Mouse (Mus musculus) frontal cortex, adult 2 months (tissue): ENCODE data around the gene Pcif1. TPM values are rescaled to one million over a fixed set of nuclear protein-coding genes. Genes with fewer than 3 reads are reported as not detected.

Experiments used
- DNase-seq, 2 experiments: peaks; one replicate each; pipeline ENCODE4 v3.0.0; 2022; ENCODE audit warnings: low spot score in 1 of 2; ENCODE audit errors: extremely low spot score in 1 of 2
- polyA plus RNA-seq: library from polyadenylated mRNA; depleted of rRNA; stranded (reverse); fragments of >200 nt; gene quantifications from 2 replicates; pipeline ENCODE4 v1.2.3, GENCODE M21; 2012; rRNA removed

The Pcif1 gene
- polyA plus RNA-seq, 1 experiment: 47.7 TPM

DNA sequence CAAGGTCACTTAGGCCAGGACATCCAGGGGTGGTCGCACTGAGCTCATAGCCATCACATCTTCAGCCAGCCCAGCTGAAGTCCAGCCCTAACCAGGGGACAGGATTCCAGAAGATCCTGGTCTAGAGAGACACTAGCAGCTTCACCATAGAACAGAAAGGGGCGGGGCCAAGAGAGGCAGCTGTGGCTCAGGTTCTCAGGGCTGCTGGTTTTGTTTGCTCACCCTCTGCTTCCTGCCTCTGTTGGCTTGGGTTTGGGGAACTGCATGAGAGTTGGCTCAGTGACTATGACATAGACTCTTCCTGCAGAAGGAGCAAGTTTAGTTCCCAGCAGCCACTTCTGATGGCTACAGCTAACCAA lies 34.3 kb downstream of the Pcif1 start:
- no peak for DNase-seq

DNA sequence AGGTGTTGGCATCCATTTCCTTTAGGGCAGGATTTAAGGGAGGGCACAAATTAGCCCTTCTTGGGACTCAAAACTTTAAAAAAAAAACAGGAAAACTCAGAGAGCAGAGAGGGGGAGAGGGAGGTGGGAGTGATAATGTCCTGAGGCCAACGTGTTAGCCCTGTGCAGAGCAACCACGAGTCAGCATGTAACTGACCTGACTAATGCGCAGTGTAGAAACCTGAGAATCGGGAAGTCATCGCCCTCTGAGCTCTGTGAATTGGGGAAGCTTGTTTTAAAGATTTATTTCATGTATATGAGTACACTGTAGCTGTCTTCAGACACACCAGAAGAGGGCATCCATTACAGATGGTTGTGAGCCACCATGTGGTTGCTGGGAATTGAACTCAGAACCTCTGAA lies 37.7 kb downstream of the Pcif1 start:
- DNase-seq: no peak

DNA sequence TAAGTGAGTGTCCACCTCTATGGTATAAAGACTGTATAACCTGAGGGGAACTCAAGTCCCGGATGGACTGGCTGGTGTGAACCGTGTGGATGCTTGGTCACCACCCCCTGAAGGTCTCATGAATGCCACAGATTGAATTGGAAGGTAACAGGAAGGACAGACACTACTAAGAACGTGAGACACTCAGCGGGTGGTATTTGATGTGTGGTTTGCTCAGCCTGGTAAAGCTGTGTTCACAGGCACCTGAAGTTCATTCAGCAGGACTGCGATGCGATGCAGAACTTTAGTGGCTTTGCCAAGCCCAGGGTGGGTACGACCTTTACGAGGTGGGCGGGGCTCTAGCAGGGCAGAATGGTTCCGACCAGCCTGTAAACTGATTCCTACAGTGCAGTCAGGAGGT lies 38.3 kb downstream of the Pcif1 start:
- DNase-seq: no peak

DNA sequence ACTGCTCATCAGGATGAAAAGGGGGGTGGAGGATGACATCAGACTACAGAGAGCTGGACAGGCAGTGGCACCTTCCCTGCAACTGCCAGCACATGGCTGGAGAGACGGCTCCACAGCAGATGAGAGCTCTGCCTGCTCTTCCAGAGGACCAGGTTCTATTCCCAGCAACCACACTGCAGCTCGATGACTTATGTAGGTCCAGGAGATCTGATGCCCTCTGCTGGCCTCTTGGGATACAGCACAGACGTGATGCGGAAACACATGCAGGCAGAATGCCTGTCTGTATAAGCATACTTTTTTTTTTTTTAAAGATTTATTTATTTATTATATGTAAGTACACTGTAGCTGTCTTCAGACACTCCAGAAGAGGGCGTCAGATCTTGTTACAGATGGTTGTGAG lies 39.2 kb downstream of the Pcif1 start:
- DNase-seq: peak in 1 of 2 experiments; percentile 33

DNA sequence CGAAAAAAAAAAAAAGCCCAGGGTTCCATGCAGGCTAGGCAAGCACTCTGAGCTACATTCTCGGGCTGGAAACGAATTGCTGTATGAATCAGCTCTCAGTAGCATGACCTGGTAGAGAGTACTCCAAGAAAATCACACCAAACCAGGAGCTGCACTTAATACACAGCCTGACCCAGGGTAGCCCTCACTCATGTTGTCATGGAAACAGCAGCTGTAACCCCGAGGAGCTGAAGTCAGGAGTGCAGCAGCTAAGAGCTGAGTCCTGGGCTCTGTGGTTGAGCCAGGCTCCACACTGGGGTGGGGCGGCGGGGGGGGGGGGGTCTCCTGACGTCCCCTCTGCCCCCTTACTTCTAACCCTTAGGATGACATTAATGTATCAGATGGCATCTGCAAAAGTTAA lies 42.9 kb downstream of the Pcif1 start:
- no peak for DNase-seq

DNA sequence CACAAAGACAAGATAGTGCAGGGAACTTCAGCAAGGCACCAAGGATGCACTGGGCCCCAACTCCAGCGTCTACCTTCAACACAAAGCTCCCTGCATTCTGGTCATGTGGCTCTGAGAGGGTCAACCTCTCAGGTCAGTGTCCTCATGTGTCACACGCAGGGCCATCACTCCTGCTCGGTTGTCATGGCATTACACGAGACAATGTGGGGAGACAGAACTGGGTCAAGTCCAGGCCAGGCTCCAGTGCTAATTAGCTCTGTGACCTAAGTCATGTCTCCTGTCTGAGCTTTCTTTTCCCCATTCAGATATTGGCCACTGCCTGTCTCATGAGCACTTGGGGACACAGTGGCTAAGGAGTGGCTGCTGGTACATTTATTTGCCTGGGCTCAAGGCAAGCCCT lies 44.2 kb downstream of the Pcif1 start:
- no peak for DNase-seq

DNA sequence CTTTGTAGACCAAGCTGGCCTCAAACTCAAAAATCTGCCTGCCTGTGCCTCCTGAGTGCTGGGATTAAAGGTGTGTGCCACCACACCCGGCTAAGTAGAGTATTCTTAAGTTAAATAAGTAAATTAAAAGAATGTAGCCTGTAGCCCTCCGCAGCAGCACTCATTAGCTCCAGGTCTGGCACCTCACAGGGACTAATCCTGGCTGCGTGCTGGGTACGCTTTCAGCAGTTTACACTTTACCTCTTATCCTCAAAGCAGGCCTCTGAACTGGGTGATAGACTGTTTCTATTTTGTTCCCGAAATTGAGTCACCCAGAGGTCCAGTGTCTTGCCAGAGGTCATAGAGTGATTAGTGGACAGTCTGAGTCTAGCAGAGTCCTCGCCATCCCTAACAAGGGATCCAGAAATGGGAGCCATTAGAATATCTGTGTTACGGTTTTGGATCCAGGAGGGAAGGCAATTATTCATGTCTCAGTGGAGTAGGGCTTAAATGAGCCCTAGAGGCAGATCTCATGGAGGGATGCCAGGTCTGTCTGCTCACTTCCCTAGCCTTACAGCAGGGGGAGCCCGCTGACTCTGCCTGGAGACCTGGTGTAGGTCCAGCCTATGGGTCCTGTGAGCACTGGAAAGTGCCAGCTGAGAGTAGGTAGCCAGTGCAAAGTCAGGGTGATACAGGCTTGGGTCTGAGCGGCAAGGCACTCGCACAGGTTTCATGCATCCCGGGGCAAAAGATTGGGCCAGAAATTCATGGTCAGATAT lies 45.2 kb downstream of the Pcif1 start:
- DNase-seq: peak; percentile 84 to 98

DNA sequence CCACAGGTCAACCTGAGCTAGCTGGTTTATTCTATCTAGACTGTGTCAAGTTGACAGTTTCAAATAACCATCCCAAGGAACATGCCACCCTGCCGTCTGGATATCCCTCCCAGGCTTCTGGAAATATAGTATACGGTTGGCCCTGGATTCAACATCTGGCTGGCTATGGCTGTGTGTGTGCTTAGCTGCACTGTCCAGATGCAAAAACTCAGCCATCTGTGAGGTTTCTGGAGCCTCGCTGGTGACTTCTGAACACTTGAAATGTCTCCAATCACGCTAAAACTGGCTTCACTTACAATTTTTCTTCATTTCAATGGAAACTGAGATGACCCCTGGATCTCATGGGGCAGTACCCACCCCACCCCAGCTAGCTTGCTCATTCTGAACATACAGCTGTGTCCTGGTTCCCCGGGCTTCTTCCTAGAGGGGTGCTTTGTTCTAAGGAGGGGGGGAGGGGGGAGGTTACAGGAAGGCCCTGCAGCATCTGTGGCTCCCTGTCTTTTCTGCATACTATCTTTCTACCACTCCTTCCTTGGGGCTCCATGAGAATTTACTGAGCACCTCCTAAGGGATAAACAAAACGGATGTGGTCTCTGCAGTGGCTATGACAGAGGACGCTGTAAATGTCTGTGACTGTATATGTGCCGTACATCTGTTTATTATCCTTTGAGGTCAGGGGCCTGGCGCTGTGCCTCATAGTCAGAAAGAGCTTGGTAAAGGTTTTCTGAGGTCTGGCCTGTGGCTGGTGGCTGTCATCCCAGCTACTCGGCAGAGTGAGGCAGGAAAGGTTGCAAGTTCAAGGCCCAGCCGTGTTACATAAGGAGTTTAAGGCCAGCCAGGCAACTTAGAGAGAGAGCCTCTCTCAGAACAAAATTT lies 51.8 kb downstream of the Pcif1 start:
- no peak for DNase-seq

DNA sequence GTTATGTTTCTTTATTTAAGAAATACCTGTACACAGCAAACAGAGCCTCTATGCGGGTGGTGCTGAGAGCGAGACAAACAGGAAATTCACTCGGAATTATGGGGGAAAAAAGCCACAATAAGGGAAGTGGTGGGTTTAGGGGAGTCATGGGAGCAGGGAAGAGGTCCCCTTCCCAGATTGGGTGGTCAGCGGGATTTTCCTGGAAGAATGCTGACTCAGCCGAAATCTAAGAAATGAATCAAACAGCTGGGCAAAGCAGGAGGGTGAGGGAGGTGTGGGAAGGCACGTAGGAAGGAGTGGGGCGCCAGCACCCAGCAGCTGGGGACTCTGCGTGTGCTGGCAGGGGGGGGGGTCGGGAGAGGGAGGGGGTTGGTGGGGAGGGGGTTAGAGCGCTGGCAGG lies 54.4 kb downstream of the Pcif1 start:
- no peak for DNase-seq

DNA sequence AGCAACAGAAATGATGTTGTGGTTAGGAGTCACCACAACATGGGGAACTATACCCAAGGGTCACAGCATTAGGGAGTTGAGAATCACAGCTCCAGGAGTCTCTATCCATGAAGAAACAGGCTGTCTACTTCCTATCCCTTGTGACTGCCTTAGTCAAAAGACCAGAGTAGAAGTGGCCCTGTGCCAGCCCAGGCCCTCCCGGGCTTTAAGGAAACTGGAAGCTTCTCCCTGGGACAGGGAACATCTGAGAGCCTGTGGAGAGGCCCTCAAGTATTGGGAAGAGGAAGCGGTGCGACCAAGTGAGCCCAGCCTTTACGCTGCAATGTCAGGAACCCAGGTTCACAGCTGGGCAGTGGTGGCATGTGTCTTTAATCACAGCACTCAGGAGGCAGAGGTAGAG lies 56.9 kb downstream of the Pcif1 start:
- DNase-seq: no peak

DNA sequence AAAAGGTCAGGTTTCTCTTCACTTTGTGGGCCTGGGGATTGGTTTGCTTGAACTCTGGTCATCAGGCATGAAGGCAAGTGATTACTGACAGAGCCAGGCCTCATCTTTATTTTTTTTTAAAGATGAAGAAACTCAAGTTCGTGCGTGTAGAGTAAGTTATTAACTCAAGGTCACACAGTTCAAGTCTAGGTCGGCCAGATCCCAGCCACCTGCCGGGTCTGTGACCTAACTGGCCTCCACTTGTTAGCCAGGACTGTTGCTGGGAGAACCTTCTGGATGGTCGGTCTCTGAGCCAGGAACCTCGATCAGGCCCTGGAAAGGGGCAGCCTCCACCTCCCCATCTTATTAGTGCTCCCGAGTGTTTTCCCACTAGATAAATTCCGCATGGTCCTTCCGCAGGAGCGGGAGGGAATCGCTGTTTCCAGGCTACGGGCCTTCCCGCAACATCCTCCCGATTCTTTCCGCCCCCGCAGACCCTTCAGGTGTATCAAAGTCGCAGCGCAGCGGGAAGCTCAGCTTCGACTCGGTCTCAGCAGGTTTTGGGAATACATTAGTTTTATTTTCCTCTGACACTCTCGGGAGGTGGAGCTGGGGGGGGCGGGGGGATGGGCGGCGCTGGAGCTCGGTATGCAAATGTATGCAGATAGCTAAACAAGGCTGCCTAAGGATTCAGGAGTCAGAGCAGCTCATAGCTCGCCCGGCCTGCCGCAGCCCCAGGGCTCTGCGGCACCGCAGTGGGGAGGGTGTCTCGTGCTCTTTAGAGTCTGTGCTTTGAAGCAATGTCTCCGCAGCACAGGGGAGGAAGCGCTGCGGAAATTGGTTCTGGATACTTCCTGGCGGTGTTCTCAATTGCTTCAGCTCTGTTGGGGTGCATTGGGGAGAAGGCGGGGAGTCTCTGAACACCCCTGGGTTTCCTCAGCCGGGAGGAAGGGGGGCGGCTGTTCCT lies 59.3 kb downstream of the Pcif1 start:
- peak; percentile 22 to 75 for DNase-seq

DNA sequence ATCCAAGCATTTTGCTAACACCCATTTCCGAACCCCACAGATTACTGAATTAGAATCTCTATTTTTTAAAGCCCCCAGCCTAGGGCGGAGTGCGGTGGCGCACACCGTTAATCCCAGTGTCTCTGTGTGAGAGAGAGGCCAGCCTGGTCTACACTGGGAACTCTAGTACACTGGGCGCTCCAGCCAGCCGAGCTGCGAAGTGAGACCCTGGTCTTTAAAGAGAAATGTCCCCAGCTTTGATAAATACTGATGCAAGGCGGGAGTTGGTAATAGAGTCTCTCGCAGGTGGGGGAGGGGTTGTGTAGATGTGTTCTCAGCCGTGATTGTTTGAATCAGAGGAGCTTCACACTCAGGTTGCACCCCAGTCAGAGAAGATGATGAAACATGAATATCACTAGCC lies 60.0 kb downstream of the Pcif1 start:
- peak in 1 of 2 experiments; percentile 50 for DNase-seq

DNA sequence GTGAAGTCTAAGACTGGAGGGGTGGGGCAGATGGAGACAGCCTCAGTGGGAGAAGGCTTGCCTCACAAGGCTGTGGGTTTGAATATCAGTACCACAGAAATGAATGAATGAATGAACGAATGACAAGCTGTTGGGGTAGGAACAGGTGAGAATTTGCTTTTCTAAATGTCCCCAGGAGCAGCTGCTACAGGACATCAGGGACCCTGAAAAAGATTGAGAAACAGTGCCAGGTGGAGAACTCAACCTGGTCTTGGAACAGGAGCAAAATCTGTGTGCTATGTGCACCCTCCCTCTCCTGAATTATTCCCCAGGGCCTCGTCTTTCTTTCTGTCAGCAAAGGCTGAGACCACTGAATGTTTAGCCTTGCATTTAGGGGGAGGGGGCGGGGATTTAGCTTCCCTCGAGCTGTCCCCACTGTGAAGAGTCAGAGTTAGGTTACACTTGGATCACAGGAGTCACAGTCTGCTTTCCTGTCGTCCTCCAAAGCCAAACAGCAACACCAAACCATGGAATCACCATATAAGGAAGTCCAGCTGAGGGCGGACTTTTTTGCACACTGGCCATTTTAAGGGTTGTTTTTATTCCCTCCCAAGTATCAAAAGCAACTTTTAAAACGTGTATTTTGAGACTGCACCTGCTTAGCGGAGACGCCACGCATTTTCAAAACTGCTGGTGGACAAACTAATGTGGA lies 61.2 kb downstream of the Pcif1 start, which contains the start of gene Mmp9:
Mmp9 (plus strand) TSS at position 641 of the 691 bp plus-strand sequence.
- no peak for DNase-seq

DNA sequence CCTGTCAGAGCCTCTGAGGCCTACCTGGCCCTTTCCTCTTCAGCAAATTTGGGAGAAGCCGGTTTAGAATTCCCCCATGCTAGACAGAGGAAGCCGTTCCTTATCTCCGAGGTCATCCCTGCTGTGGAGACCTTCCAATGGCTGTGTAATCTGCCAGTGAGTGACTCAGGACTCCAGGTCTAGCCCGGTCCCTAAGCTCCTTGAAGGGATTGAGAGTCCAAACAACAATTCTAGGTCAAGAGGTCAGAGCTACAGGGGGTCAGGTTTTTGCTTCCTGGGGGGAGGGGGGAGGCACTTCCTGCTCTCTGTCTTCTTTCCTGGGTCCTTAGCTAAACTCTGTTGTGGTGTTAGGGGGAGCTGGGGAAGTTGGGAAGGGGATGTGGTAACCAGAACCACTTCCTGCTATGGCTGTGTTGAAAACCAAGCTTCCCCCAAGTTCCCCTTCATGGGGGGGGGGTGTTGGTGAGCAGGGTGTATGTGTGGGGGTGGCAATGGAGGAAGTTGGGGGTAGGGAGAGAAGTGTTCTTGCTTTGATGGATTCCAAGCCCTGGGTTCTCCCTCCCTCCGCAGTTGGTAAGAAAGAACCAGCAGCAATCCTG lies 63.7 kb downstream of the Pcif1 start:
- no peak for DNase-seq

Other genes starting within 250 kb of the Pcif1 start
- gene Wfdc16, start 240.5 kb upstream of the Pcif1 start, polyA plus RNA-seq: not detected in 2 replicates
- gene Wfdc10, start 223.3 kb upstream of the Pcif1 start, polyA plus RNA-seq: not detected in 2 replicates
- gene Wfdc9, start 222.7 kb upstream of the Pcif1 start, polyA plus RNA-seq: not detected in 2 replicates
- not detected in 2 replicates for gene Wfdc11, start 205.2 kb upstream of the Pcif1 start, polyA plus RNA-seq
- gene Wfdc13, start 194.2 kb upstream of the Pcif1 start, polyA plus RNA-seq: not detected in 2 replicates
- gene Spint4, start 180.8 kb upstream of the Pcif1 start, polyA plus RNA-seq: not detected in 2 replicates
- gene Spint5, start 164.0 kb upstream of the Pcif1 start, polyA plus RNA-seq: not detected in 2 replicates
- 2.4 and 3.3 TPM in 2 replicates for gene Wfdc3, start 133.4 kb upstream of the Pcif1 start, polyA plus RNA-seq
- gene Dnttip1, start 133.3 kb upstream of the Pcif1 start, polyA plus RNA-seq: 44.3 and 46.4 TPM in 2 replicates
- 2.0 and 2.8 TPM in 2 replicates for gene Ube2c, start 109.4 kb upstream of the Pcif1 start, polyA plus RNA-seq
- 0.96 and 3.9 TPM in 2 replicates for gene Tnnc2, start 99.3 kb upstream of the Pcif1 start, polyA plus RNA-seq
- gene Snx21, start 93.5 kb upstream of the Pcif1 start, polyA plus RNA-seq: 59.9 and 60.9 TPM in 2 replicates
- 29.4 and 35.0 TPM in 2 replicates for gene Acot8, start 74.4 kb upstream of the Pcif1 start, polyA plus RNA-seq
- gene Zswim3, start 74.2 kb upstream of the Pcif1 start, polyA plus RNA-seq: 7.7 and 7.9 TPM in 2 replicates
- gene Zswim1, start 56.6 kb upstream of the Pcif1 start, polyA plus RNA-seq: 18.5 and 19.3 TPM in 2 replicates
- 0.69 TPM in 1 of 2 replicates, not detected in the other for gene Spata25, start 50.8 kb upstream of the Pcif1 start, polyA plus RNA-seq
- gene Ctsa, start 46.4 kb upstream of the Pcif1 start, polyA plus RNA-seq: 177 and 194 TPM in 2 replicates
- 6.6 and 6.9 TPM in 2 replicates for gene Neurl2, start 45.8 kb upstream of the Pcif1 start, polyA plus RNA-seq
- 154 and 170 TPM in 2 replicates for gene Pltp, start 21.6 kb upstream of the Pcif1 start, polyA plus RNA-seq
- gene Zfp335, start 32.5 kb downstream of the Pcif1 start, polyA plus RNA-seq: 31.6 and 34.6 TPM in 2 replicates
- gene Mmp9, start 61.5 kb downstream of the Pcif1 start, polyA plus RNA-seq: 1.2 and 1.3 TPM in 2 replicates
- 345 and 356 TPM in 2 replicates for gene Slc12a5, start 81.5 kb downstream of the Pcif1 start, polyA plus RNA-seq
- 57.4 and 67.1 TPM in 2 replicates for gene Ncoa5, start 155.6 kb downstream of the Pcif1 start, polyA plus RNA-seq
- 1.5 and 1.8 TPM in 2 replicates for gene Cd40, start 176.3 kb downstream of the Pcif1 start, polyA plus RNA-seq
- not detected in 2 replicates for gene 1700025C18Rik, start 211.4 kb downstream of the Pcif1 start, polyA plus RNA-seq